Mouse (Mus musculus) embryonic fibroblast, embryonic 13.5 days (primary cell): Measurements from ENCODE around the gene Susd3.

Source experiments
- CTCF ChIP-seq: IDR thresholded peaks from 2 replicates; pipeline ENCODE4 v1.5.1; 2011; ENCODE audit warnings: mild to moderate bottlenecking, control low read depth, low read length, moderate library complexity, borderline replicate concordance; ENCODE audit not compliant: insufficient read depth
- POLR2A ChIP-seq: IDR thresholded peaks from 2 replicates; pipeline ENCODE4 v1.6.1; 2011; ENCODE audit warnings: low read depth, mild to moderate bottlenecking, control low read depth, low read length, moderate library complexity

DNA sequence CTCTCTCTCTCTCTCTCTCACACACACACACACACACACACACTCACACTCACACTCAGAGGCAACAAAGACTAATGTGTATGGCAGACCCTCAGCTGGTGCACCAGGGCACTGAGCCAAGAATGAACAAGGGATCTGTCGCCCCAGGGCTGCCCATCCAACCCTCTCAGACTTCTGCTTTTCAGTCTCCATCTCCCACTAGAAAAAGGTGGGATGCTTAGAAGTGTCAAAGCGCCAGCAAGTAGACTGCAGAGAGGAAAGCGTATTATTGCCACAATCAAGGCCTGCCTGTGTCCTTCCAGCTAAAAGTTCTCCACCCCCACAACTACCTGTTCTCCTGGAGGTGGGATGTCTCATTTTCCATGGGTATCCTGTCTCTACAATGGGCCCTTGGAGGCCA lies 34.1 kb downstream of the Susd3 start:
- TF ChIP-seq POLR2A: no peak
- no peak for TF ChIP-seq CTCF
